Mouse (Mus musculus): ENCODE data around the gene Stambpl1. TPM values are rescaled to one million over a fixed set of nuclear protein-coding genes. Genes with fewer than 3 reads are reported as not detected.
A peak's percentile ranks its signal among the peaks of the same experiment; 100 is the strongest.

Stambpl1 gene
- total RNA-seq (2014; rRNA removed) = 25.5 and 31.4 TPM in 2 replicates
- 19.3 and 22.2 TPM in 2 replicates for polyA plus RNA-seq (2015; fragmentation: Nextera tagmentation; extraction: Ambion mirVana)

DNA sequence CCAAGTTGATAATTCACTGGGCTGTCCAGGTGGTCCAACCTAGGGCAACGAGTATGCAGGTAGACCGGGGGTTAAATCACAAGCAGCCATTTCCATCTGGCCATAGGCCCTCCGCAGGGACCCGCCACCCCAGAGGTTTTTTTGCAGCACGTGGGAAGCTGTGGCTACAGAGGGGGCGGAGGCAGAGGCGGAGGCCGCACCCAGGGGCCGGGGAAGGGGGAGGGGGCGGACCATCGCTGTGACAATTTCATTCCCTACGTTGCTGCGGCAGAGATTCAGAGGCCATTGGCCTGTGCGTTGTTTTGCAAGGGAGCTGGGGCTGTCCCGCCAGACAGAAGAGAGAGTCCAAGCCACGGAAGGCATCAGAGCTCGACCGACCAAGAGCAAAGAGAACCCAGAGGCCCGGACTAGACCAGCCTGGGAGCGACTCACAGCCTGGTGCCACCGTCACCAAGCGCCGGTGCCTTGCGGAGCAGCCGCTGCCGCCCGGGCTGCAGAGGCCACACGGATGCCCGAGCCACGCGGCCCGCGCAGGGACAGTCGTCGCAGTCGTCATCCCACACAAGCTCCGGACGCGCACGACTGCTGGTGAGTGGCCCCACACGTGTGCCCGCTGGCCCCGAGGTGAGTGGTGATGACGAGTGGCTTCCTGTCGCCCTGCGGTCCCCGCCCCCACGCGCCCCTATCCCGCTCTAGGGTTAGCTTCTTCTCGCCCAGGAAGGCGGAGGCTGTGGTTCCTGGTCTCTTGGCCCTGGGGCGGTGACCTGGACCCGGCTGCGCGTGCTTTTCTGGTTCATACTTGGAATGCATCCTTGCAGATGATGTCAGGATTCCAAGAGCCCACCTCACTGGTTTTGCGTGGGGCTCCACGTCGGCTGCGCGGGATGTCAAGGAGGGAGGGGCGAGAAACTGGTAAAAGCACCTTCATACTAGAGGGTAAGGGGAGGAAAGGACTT is at the start of gene Stambpl1:
Stambpl1 (plus strand) TSS at position 222 of the 956 bp plus-strand sequence.
- peak within 1 kb of the TSS; percentile 82 for H3K4me3 ChIP-seq (ENCODE audit: low read depth, low read length)
- ATAC-seq (ENCODE audit: low FRiP score) (peak; percentile 89), DNase-seq (ENCODE audit: low spot score) (peak; percentile 81)
- peak within 1 kb of the TSS; percentile 95 for H3K9ac ChIP-seq (replicated peaks; ENCODE audit: low read length, poor library complexity, severe bottlenecking)
- no peak for TF ChIP-seq CTCF (IDR thresholded peaks at IDR 0.05)
- H3K27ac ChIP-seq (ENCODE audit: low read depth, low read length) = peak within 1 kb of the TSS; percentile 89
- H3K36me3 ChIP-seq (ENCODE audit: insufficient read depth, low read length) = no peaks in the 10 kb centered on the region
- no peaks in the 10 kb centered on the region for H3K4me1 ChIP-seq (ENCODE audit: insufficient read depth, low read length)
- peak within 1 kb of the TSS; percentile 87 for H3K4me2 ChIP-seq (ENCODE audit: low read depth, low read length, poor library complexity, severe bottlenecking)
- H3K9me3 ChIP-seq (ENCODE audit: low read length) = no peaks in the 10 kb centered on the region
- WGBS = under 1% methylated on average over 52 of the region's 62 CpGs
- H3K27me3 ChIP-seq (ENCODE audit: insufficient read depth, low read length) = no peaks in the 10 kb centered on the region

DNA sequence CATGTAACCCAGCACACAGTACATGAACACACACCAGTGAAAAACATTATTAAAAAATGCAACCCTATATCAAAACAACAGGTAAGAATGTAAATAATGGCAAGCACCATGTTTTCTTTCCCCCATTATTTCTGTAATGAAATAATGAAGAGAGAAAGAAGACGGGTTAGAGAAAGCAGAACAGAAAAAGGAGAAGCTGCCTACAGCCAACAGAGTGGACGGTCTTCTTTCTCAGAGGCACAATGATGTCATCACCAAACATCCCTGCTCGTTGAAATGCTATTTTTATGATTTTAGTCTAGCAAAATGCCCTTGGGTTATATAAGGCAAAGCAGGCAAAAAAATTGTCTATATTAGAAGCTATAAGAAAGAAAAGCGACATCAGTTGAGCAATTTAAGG is 43.6 kb upstream of the Stambpl1 start:
- Histone ChIP-seq H3K9me3 (ENCODE audit: low read length) (no peaks in the 10 kb centered on the region), H3K9ac (replicated peaks; ENCODE audit: low read length, poor library complexity, severe bottlenecking) (no peak overlapping the region)

DNA sequence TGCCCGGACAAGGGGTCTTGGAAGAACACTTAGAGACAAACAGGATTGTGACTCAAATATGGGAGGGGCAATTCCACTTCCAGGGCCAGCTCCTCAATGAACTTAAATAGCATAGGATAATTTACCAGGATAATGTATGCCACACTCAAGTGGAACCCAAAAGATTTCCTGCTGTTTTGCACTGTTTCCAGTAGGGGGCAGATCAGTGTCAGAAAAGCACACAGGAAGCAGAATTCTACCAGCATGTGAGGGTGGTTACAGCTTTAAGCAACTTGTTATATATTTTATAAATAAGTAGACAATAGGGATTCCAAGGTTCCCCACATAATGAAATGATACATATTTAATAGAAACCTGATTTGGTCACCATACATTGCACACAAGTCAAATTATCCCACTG is 40.1 kb upstream of the Stambpl1 start:
- H3K4me1 ChIP-seq (ENCODE audit: insufficient read depth, low read length) = no peaks in the 10 kb centered on the region
- DNase-seq (ENCODE audit: low spot score) = no peak
- no peak overlapping the region for H3K4me2 ChIP-seq (ENCODE audit: low read depth, low read length, poor library complexity, severe bottlenecking)
- no peaks in the 10 kb centered on the region for H3K9me3 ChIP-seq (ENCODE audit: low read length)
- H3K4me3 ChIP-seq (ENCODE audit: low read depth, low read length) = no peak overlapping the region
- H3K27ac ChIP-seq (ENCODE audit: low read depth, low read length) = no peak overlapping the region
- ATAC-seq (ENCODE audit: low FRiP score) = no peak
- no peaks in the 10 kb centered on the region for H3K36me3 ChIP-seq (ENCODE audit: insufficient read depth, low read length)
- 68% methylated on average over 1 of the region's 1 CpGs for WGBS
- TF ChIP-seq CTCF (IDR thresholded peaks at IDR 0.05) = peak; percentile 49
- H3K27me3 ChIP-seq (ENCODE audit: insufficient read depth, low read length) = no peaks in the 10 kb centered on the region
- no peak overlapping the region for H3K9ac ChIP-seq (replicated peaks; ENCODE audit: low read length, poor library complexity, severe bottlenecking)

More for the DNA sequence above, 43.6 kb upstream of the Stambpl1 start:
- no peak for ATAC-seq (ENCODE audit: low FRiP score)
- 79% methylated on average over 4 of the region's 4 CpGs for WGBS
- Histone ChIP-seq H3K4me2 (ENCODE audit: low read depth, low read length, poor library complexity, severe bottlenecking) (no peak overlapping the region), H3K36me3 (ENCODE audit: insufficient read depth, low read length) (no peaks in the 10 kb centered on the region), H3K4me1 (ENCODE audit: insufficient read depth, low read length) (no peaks in the 10 kb centered on the region), H3K27ac (ENCODE audit: low read depth, low read length) (no peak overlapping the region), H3K27me3 (ENCODE audit: insufficient read depth, low read length) (no peaks in the 10 kb centered on the region), H3K4me3 (ENCODE audit: low read depth, low read length) (no peak overlapping the region)
- no peak for DNase-seq (ENCODE audit: low spot score)
- TF ChIP-seq CTCF (IDR thresholded peaks at IDR 0.05) = no peak

DNA sequence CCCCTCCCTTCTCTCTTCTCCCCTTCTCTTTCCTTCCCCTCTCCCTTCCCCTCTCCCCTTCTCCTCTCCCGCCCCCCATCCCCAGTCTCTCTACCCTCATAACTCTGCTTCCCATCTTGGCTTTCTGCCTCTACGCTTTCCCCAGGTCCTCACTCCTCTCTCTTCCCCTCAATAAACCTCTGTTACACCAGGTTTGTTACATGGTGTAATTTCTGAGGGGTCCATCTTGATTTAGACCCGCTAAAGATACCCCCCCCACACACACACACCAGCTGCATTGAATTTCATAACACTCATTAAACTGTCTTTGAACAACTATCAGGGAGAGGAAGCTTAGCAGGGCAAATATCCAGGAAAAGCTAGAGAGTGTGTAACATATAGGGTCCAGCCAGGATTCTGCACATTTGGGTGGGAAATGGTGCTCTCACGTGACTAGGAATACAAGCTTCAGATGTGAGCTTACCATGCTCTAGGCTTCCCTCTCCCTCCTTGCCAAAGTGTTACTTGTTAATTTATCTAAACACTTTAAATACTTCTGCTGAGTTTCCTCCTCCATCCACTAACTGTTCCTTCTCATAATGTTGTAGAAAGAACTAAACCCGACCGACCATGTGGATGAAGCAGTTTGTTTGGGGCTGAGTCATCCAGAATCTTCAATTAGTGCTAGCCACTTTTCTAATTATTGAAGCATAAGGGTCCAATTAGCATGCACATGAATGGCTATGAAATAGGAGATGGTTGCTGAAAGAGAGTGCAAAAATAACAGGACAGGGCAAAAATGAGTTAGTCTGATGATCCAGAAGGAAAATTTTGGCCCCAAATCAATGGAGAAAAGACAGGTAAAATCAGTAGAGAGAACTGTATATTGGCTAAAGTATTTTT is 38.5 kb upstream of the Stambpl1 start:
- Histone ChIP-seq H3K4me1 (ENCODE audit: insufficient read depth, low read length) (no peaks in the 10 kb centered on the region), H3K36me3 (ENCODE audit: insufficient read depth, low read length) (no peaks in the 10 kb centered on the region), H3K4me2 (ENCODE audit: low read depth, low read length, poor library complexity, severe bottlenecking) (no peak overlapping the region), H3K9me3 (ENCODE audit: low read length) (no peaks in the 10 kb centered on the region), H3K27ac (ENCODE audit: low read depth, low read length) (no peak overlapping the region), H3K27me3 (ENCODE audit: insufficient read depth, low read length) (no peaks in the 10 kb centered on the region), H3K9ac (replicated peaks; ENCODE audit: low read length, poor library complexity, severe bottlenecking) (no peak overlapping the region), H3K4me3 (ENCODE audit: low read depth, low read length) (no peak overlapping the region)
- ATAC-seq (ENCODE audit: low FRiP score) = no peak
- DNase-seq (ENCODE audit: low spot score) = no peak
- WGBS = 88% methylated on average over 6 of the region's 6 CpGs
- TF ChIP-seq CTCF (IDR thresholded peaks at IDR 0.05) = no peak

DNA sequence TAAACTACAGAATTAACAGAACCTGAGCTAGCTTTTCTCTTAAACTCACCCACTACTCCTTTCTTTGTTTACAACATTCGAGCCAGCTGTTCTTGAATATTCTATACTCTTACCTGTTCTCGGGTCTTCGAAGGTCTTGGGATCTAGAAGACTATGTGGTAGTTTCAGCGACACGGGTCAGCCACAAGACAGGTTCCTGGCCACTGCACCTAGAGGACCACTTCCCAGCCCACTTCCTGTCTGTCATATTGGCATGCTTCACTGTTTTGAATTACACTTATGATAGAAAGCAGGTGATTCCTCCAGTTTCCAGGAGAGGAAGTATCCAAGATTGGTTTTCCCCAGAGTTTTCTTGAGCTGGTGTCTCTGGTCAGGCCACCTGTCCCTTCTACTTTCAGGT is 29.3 kb upstream of the Stambpl1 start:
- Histone ChIP-seq H3K4me3 (ENCODE audit: low read depth, low read length) (no peak overlapping the region), H3K27ac (ENCODE audit: low read depth, low read length) (no peak overlapping the region), H3K9ac (replicated peaks; ENCODE audit: low read length, poor library complexity, severe bottlenecking) (no peak overlapping the region), H3K4me2 (ENCODE audit: low read depth, low read length, poor library complexity, severe bottlenecking) (no peak overlapping the region), H3K27me3 (ENCODE audit: insufficient read depth, low read length) (no peaks in the 10 kb centered on the region), H3K4me1 (ENCODE audit: insufficient read depth, low read length) (no peaks in the 10 kb centered on the region), H3K9me3 (ENCODE audit: low read length) (no peaks in the 10 kb centered on the region), H3K36me3 (ENCODE audit: insufficient read depth, low read length) (no peaks in the 10 kb centered on the region)
- no peak for TF ChIP-seq CTCF (IDR thresholded peaks at IDR 0.05)
- WGBS = 94% methylated on average over 5 of the region's 5 CpGs
- ATAC-seq (ENCODE audit: low FRiP score) (no peak), DNase-seq (ENCODE audit: low spot score) (no peak)
